8 mouse cellular contexts compared by ENCODE assay signal in genomic region chr16:90196688-90197240, GRCm38 (mm10). TPM values are rescaled to one million over a fixed set of nuclear protein-coding genes. Genes with fewer than 3 reads are reported as not detected.
A peak's percentile ranks its signal among the peaks of the same experiment; 100 is the strongest.
DNase-seq lines count a peak whose midpoint lies in the region; ATAC-seq and TF ChIP-seq lines count a peak whose summit lies in the region.

No protein-coding gene starts in this region.

- no peak overlapping the region for H3K9ac ChIP-seq in heart, adult 2 months (ENCODE audit: low read depth, low read length)
- no peak overlapping the region for H3K9ac ChIP-seq in midbrain, embryonic 14.5 days (replicated peaks; ENCODE audit: low read length)
- no peak overlapping the region for H3K9ac ChIP-seq in limb, embryonic 14.5 days (ENCODE audit: low read depth, low read length, severe bottlenecking)
- H3K9ac ChIP-seq in stomach, postnatal 0 days (ENCODE audit: low read length), result no peak overlapping the region

- TF ChIP-seq CTCF in heart, adult 2 months (IDR thresholded peaks at IDR 0.05), result no peak
- no peak for TF ChIP-seq CTCF in stomach, postnatal 0 days (IDR thresholded peaks at IDR 0.05; ENCODE audit: low read depth)

- peaks cover 3% of the 10 kb centered on the region for H3K4me1 ChIP-seq in heart, adult 2 months (ENCODE audit: control insufficient read depth, insufficient read depth, low read length)
- H3K4me1 ChIP-seq in midbrain, embryonic 10.5 days, result peaks cover 17% of the 10 kb centered on the region
- 0 out of 2 replicates have a peak, but pooled peaks cover 7% of the 10 kb centered on the region for H3K4me1 ChIP-seq in midbrain, embryonic 14.5 days (ENCODE audit: control insufficient read depth, insufficient read depth, low read length)
- H3K4me1 ChIP-seq in limb, embryonic 14.5 days (ENCODE audit: control insufficient read depth, insufficient read depth, low read length), result peaks cover 9% of the 10 kb centered on the region
- H3K4me1 ChIP-seq in stomach, postnatal 0 days (replicated peaks; ENCODE audit: control insufficient read depth, insufficient read depth), result 0 out of 2 replicates have a peak, but pooled peaks cover 3% of the 10 kb centered on the region

- no peak overlapping the region for H3K4me3 ChIP-seq in heart, adult 2 months
- H3K4me3 ChIP-seq in midbrain, embryonic 10.5 days, result peak overlapping the region; percentile 57
- H3K4me3 ChIP-seq in midbrain, embryonic 14.5 days (replicated peaks; ENCODE audit: low read depth, low read length), result no peak overlapping the region
- H3K4me3 ChIP-seq in limb, embryonic 14.5 days (replicated peaks; ENCODE audit: low read length), result no peak overlapping the region
- H3K4me3 ChIP-seq in stomach, postnatal 0 days (ENCODE audit: low read depth, low read length), result no peak overlapping the region

- TF ChIP-seq POLR2A in heart, adult 2 months (IDR thresholded peaks at IDR 0.05; ENCODE audit: insufficient read depth, low read depth, low read length), result no peak
- no peak for TF ChIP-seq POLR2A in limb, embryonic 14.5 days (IDR thresholded peaks at IDR 0.05; ENCODE audit: borderline replicate concordance, extremely low read depth, insufficient read depth, insufficient read length)

- peak overlapping the region; percentile 54 for H3K27ac ChIP-seq in heart, adult 2 months
- peak overlapping the region; percentile 78; the same call in 1 of the 2 replicates for H3K27ac ChIP-seq in midbrain, embryonic 10.5 days (replicated peaks)
- H3K27ac ChIP-seq in midbrain, embryonic 14.5 days (replicated peaks; ENCODE audit: low read depth, low read length), result no peak overlapping the region
- H3K27ac ChIP-seq in limb, embryonic 14.5 days (replicated peaks; ENCODE audit: low read depth, low read length), result no peak overlapping the region
- H3K27ac ChIP-seq in stomach, postnatal 0 days (replicated peaks), result peak overlapping the region; percentile 77

- H3K4me2 ChIP-seq in midbrain, embryonic 14.5 days (ENCODE audit: low read length), result no peak overlapping the region
- H3K4me2 ChIP-seq in limb, embryonic 14.5 days (replicated peaks; ENCODE audit: low read depth, low read length, severe bottlenecking), result peak overlapping the region; percentile 59; the same call in 1 of the 2 replicates
- H3K4me2 ChIP-seq in stomach, postnatal 0 days (replicated peaks; ENCODE audit: low read depth), result no peak overlapping the region

- no peaks in the 10 kb centered on the region for H3K9me3 ChIP-seq in midbrain, embryonic 10.5 days (replicated peaks)
- no peaks in the 10 kb centered on the region for H3K9me3 ChIP-seq in midbrain, embryonic 14.5 days (ENCODE audit: control insufficient read depth, low read length)
- no peaks in the 10 kb centered on the region for H3K9me3 ChIP-seq in limb, embryonic 14.5 days (ENCODE audit: control insufficient read depth, low read length)
- no peaks in the 10 kb centered on the region for H3K9me3 ChIP-seq in stomach, postnatal 0 days (ENCODE audit: control insufficient read depth, low read length)

- intact Hi-C loops in heart, adult 2 months (cut with DNase I), result loop anchor here (2.0 to 5.0 kb wide), 2 partner anchors 24 to 86 kb away; partner anchors contain the start of genes Scaf4 and Sod1
- intact Hi-C loops in heart, postnatal 25 days (cut with DNase I), result loop anchor here (5.0 kb wide), 1 partner anchor 86 kb away; the partner anchor contains the start of gene Scaf4

- TF ChIP-seq EP300 in heart, adult 2 months (IDR thresholded peaks at IDR 0.05; ENCODE audit: insufficient read depth, low read depth, low read length), result no peak
- TF ChIP-seq EP300 in stomach, postnatal 0 days (optimal IDR thresholded peaks at IDR 0.05), result no peak

- no peak for DNase-seq in heart, adult 2 months
- no peak for DNase-seq in heart, postnatal 25 days (ENCODE audit: low spot score)
- no peak for DNase-seq in midbrain, embryonic 10.5 days (ENCODE audit: low spot score)
- no peak for DNase-seq in midbrain, embryonic 14.5 days
- no peak for DNase-seq in limb, embryonic 14.5 days (ENCODE audit: low spot score)
- peak; percentile 30 for DNase-seq in stomach, postnatal 0 days (ENCODE audit: low spot score)
- no peak for DNase-seq in right cerebral cortex, postnatal 4 days
- DNase-seq in layer of hippocampus, adult 11-12 months (ENCODE audit: low spot score), result no peak

- no peaks in the 10 kb centered on the region for H3K79me2 ChIP-seq in heart, adult 2 months (replicated peaks; ENCODE audit: control insufficient read depth, insufficient read depth, low read length)

- no peak; the same call in 1 of the 2 replicates for ATAC-seq in midbrain, embryonic 14.5 days (ENCODE audit: low FRiP score, low TSS enrichment)
- ATAC-seq in limb, embryonic 14.5 days (ENCODE audit: low FRiP score, low read depth), result no peak
- ATAC-seq in stomach, postnatal 0 days (ENCODE audit: low FRiP score, low TSS enrichment), result peak; percentile 63

- H3K36me3 ChIP-seq in heart, adult 2 months (ENCODE audit: control insufficient read depth, insufficient read depth, low read length), result no peaks in the 10 kb centered on the region
- H3K36me3 ChIP-seq in midbrain, embryonic 10.5 days, result no peaks in the 10 kb centered on the region
- no peaks in the 10 kb centered on the region for H3K36me3 ChIP-seq in midbrain, embryonic 14.5 days (ENCODE audit: control insufficient read depth, insufficient read depth, low read length)
- H3K36me3 ChIP-seq in limb, embryonic 14.5 days (ENCODE audit: control insufficient read depth, insufficient read depth, low read length), result no peaks in the 10 kb centered on the region
- no peaks in the 10 kb centered on the region for H3K36me3 ChIP-seq in stomach, postnatal 0 days (ENCODE audit: control insufficient read depth, insufficient read depth, low read length)

- WGBS in heart, adult 2 months, result 66% methylated on average over 7 of the region's 7 CpGs
- 92% methylated on average over 7 of the region's 7 CpGs for WGBS in midbrain, embryonic 10.5 days
- 92% methylated on average over 7 of the region's 7 CpGs for WGBS in midbrain, embryonic 14.5 days
- 87% methylated on average over 7 of the region's 7 CpGs for WGBS in limb, embryonic 14.5 days
- 58% methylated on average over 7 of the region's 7 CpGs for WGBS in stomach, postnatal 0 days

- no peaks in the 10 kb centered on the region for H3K27me3 ChIP-seq in heart, adult 2 months (ENCODE audit: control insufficient read depth, insufficient read depth, low read length)
- no peaks in the 10 kb centered on the region for H3K27me3 ChIP-seq in midbrain, embryonic 10.5 days (ENCODE audit: low read depth, poor library complexity, severe bottlenecking)
- H3K27me3 ChIP-seq in midbrain, embryonic 14.5 days (ENCODE audit: control insufficient read depth, insufficient read depth, low read length), result no peaks in the 10 kb centered on the region
- no peaks in the 10 kb centered on the region for H3K27me3 ChIP-seq in limb, embryonic 14.5 days (ENCODE audit: control insufficient read depth, insufficient read depth, low read length)
- H3K27me3 ChIP-seq in stomach, postnatal 0 days (ENCODE audit: control insufficient read depth, insufficient read depth, low read length), result no peaks in the 10 kb centered on the region

RNA-seq across cellular contexts. Expression of gene Sod1, which starts 23.8 kb away (rescaled TPM):
- total RNA-seq in heart, adult 2 months (2021), result 100 to 1,000 TPM; 499 to 572 TPM
- polyA plus RNA-seq in heart, adult 2 months (2012; rRNA removed), result 422 and 565 TPM in 2 replicates
- total RNA-seq in heart, postnatal 25 days (2021), result 100 to 1,000 TPM; 445 to 458 TPM
- 1,095 and 1,127 TPM in 2 replicates for polyA plus RNA-seq in midbrain, embryonic 10.5 days (2016; fragmentation: Nextera tagmentation; extraction: Ambion mirVana)
- polyA plus RNA-seq in midbrain, embryonic 14.5 days (2014; fragmentation: Nextera tagmentation; extraction: Ambion mirVana), result 866 and 988 TPM in 2 replicates
- polyA plus RNA-seq in limb, embryonic 14.5 days (2012; rRNA removed), result 503 and 622 TPM in 2 replicates
- polyA plus RNA-seq in limb, embryonic 14.5 days (2014; fragmentation: Nextera tagmentation; extraction: Ambion mirVana), result 1,078 and 1,097 TPM in 2 replicates
- polyA plus RNA-seq in stomach, postnatal 0 days (2015; fragmentation: Nextera tagmentation; extraction: Ambion mirVana), result 1,113 and 1,141 TPM in 2 replicates

RNA-seq across cellular contexts. Expression of gene Tiam1, which starts 53.2 kb away (rescaled TPM):
- 1 to 10 TPM; 4.4 to 7.9 TPM for total RNA-seq in heart, adult 2 months (2021)
- 2.3 and 2.5 TPM in 2 replicates for polyA plus RNA-seq in heart, adult 2 months (2012; rRNA removed)
- total RNA-seq in heart, postnatal 25 days (2021), result 1 to 10 TPM; 6.7 to 7.8 TPM
- polyA plus RNA-seq in midbrain, embryonic 10.5 days (2016; fragmentation: Nextera tagmentation; extraction: Ambion mirVana), result 13.8 and 13.9 TPM in 2 replicates
- 34.6 and 40.0 TPM in 2 replicates for polyA plus RNA-seq in midbrain, embryonic 14.5 days (2014; fragmentation: Nextera tagmentation; extraction: Ambion mirVana)
- polyA plus RNA-seq in limb, embryonic 14.5 days (2012; rRNA removed), result 19.1 and 22.4 TPM in 2 replicates
- 54.9 and 57.2 TPM in 2 replicates for polyA plus RNA-seq in limb, embryonic 14.5 days (2014; fragmentation: Nextera tagmentation; extraction: Ambion mirVana)
- 18.4 and 18.8 TPM in 2 replicates for polyA plus RNA-seq in stomach, postnatal 0 days (2015; fragmentation: Nextera tagmentation; extraction: Ambion mirVana)

Comparison
In these comparisons a context has a peak if more than half of its experiments do, and no peak if none do; other contexts are left out.
1. H3K27ac ChIP-seq: peak in heart, adult 2 months (single experiment), midbrain, embryonic 10.5 days (single experiment) and stomach, postnatal 0 days (single experiment); none in midbrain, embryonic 14.5 days (single experiment) and limb, embryonic 14.5 days (single experiment).